Mouse (Mus musculus): ENCODE data around the gene Olfr906.

DNA sequence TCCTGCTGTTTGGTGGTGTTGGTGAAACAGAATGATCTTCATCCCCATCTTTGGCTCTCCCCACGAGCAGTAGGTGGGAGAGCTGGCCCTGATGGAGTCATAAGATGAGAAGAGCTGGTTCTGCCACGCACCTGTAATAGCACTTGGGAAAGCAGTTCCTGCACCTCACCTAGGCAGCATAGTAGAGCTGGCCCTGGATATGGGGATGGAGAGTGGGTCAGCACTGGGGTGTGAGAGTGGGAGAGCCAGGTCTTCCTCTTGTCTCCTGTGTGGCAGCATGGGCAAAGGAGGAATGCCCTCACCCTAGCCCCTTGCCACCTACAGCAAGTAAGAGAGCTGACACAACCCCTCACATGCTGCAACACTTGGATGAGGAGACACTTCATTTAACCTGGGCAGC, 25.5 kb downstream of the Olfr906 start:
- TF ChIP-seq POLR2A (IDR thresholded peaks at IDR 0.05; ENCODE audit: low read depth, low read length), result no peak
- TF ChIP-seq CTCF (conservative IDR thresholded peaks at IDR 0.05; ENCODE audit: insufficient read depth, insufficient read length, low read depth, low read length), result no peak

Measured in kidney, adult 2 months (tissue).